Mouse (Mus musculus) erythroblast, embryonic 14.5 days (primary cell): ENCODE data around the gene Olfr613.

Experiments
- GATA1 ChIP-seq: IDR thresholded peaks from 2 replicates; pipeline ENCODE4 v1.6.1; 2012; ENCODE audit warnings: low read length, inconsistent platforms, mixed read lengths
- TAL1 ChIP-seq: IDR thresholded peaks from 3 replicates; pipeline ENCODE4 v1.6.1; 2012; ENCODE audit warnings: low read length, inconsistent platforms, mixed read lengths

GRCm38 (mm10) chr7:103572761-103573160, 24.9 kb downstream of the Olfr613 start, which contains the start of gene Olfr617:
- TF ChIP-seq TAL1 (no peak), GATA1 (no peak)
